Mouse (Mus musculus): Measurements from ENCODE around the gene Gm4565. TPM values are rescaled to one million over a fixed set of nuclear protein-coding genes. Genes with fewer than 3 reads are reported as not detected.

Gene Gm4565
- polyA plus RNA-seq (2012; rRNA removed) = not detected in 2 replicates

DNA sequence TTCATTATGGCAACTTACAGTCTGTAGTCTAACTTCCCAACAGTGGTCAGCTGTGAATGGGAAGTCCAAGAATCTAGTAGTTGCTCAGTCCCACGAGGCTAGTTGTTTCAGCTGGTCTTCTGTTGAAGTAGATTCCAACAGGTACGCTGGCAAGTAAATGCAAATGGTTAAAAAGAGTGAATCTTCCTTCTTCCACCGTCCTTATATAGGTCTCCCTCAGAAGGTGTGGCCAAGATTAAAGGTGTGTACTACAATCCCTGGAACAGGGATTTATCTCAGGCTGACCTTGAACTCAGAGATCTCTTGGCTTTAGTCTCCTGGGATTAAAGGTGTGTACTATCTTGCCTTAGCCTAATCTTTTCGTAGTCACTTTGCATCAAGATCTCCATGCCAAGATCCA lies at the start of gene Gm4565:
Gm4565 (minus strand) TSS at position 101 of the 400 bp plus-strand sequence.

GRCm38 (mm10) chr7:22565243-22565642 lies 22.7 kb downstream of the Gm4565 start, which contains the start of gene Gm4201:
TSS of gene Gm4201 (minus strand) at chr7:22565343.

DNA sequence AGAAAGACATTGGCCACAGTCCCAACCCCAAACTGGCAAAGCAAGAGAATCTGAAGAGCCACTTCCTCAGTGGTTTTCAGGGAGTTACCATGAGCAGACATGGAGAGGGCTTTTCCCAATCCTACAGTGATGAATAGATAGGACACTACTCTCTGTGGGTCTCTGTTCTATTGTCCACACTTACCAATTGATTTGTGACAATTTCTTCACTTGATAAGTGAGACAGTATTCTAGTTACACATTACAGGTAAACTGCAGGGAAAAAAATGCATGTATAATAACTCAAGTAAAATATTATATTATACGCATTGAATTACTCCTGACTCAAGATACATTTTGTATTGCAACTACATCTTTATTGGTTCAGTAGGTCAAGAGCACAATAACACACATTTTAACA lies 53.1 kb downstream of the Gm4565 start, which contains the start of gene Gm8677:
Gm8677 (minus strand) TSS at position 101 of the 400 bp plus-strand sequence.

Other genes with a start within 250 kb of the Gm4565 start
- gene Gm8660, start 217.1 kb downstream of the Gm4565 start, polyA plus RNA-seq (2012; rRNA removed) = not detected in 2 replicates
- gene Vmn1r148, start 174.5 kb downstream of the Gm4565 start, polyA plus RNA-seq (2012; rRNA removed) = not detected in 2 replicates
- gene Vmn1r149, start 149.9 kb downstream of the Gm4565 start, polyA plus RNA-seq (2012; rRNA removed) = not detected in 2 replicates
- gene Gm10665, start 124.1 kb downstream of the Gm4565 start, polyA plus RNA-seq (2012; rRNA removed) = not detected in 2 replicates
- not detected in 2 replicates for gene Vmn1r151, start 88.4 kb downstream of the Gm4565 start, polyA plus RNA-seq (2012; rRNA removed)
- not detected in 2 replicates for gene Vmn1r152, start 65.2 kb downstream of the Gm4565 start, polyA plus RNA-seq (2012; rRNA removed)
- not detected in 2 replicates for gene Gm8677, start 53.2 kb downstream of the Gm4565 start, polyA plus RNA-seq (2012; rRNA removed)
- gene Gm4201, start 22.8 kb downstream of the Gm4565 start, polyA plus RNA-seq (2012; rRNA removed) = not detected in 2 replicates
- not detected in 2 replicates for gene Vmn1r155, start 69.9 kb upstream of the Gm4565 start, polyA plus RNA-seq (2012; rRNA removed)
- gene Gm8693, start 104.2 kb upstream of the Gm4565 start, polyA plus RNA-seq (2012; rRNA removed) = not detected in 2 replicates
- not detected in 2 replicates for gene Gm4567, start 131.6 kb upstream of the Gm4565 start, polyA plus RNA-seq (2012; rRNA removed)
- gene Vmn1r157, start 173.6 kb upstream of the Gm4565 start, polyA plus RNA-seq (2012; rRNA removed) = not detected in 2 replicates
- gene Vmn1r158, start 202.7 kb upstream of the Gm4565 start, polyA plus RNA-seq (2012; rRNA removed) = not detected in 2 replicates

Data from liver, embryonic 18 days (tissue).